ENCODE assay signal across 9 mouse cellular contexts in genomic region chr17:46486995-46487394, GRCm38 (mm10). TPM values are rescaled to one million over a fixed set of nuclear protein-coding genes. Genes with fewer than 3 reads are reported as not detected.
DNase-seq lines count a peak whose midpoint lies in the region; ATAC-seq and TF ChIP-seq lines count a peak whose summit lies in the region.
"Had no signal": no experiment of that assay in that cellular context is flagged by ENCODE, and none has a peak within 500 bp of the region (broad histone marks: within the 10 kb centered on the region; RNA-seq: fewer than 3 reads in every experiment).

No protein-coding gene starts in this region.

- no peak overlapping the region for H3K9ac ChIP-seq in liver, embryonic 13.5 days
- H3K9ac ChIP-seq in stomach, postnatal 0 days (ENCODE audit: low read length): peak overlapping the region; percentile 35; the same call in 1 of the 2 replicates

- 5% methylated on average over 20 of the region's 22 CpGs for WGBS in liver, embryonic 13.5 days (ENCODE audit: insufficient replicate concordance)
- 7% methylated on average over 14 of the region's 22 CpGs for WGBS in stomach, postnatal 0 days

- peak overlapping the region; percentile 28 for H3K4me3 ChIP-seq in liver, embryonic 13.5 days (replicated peaks)
- peak overlapping the region; percentile 34 for H3K4me3 ChIP-seq in stomach, postnatal 0 days (ENCODE audit: low read depth, low read length)

- H3K36me3 ChIP-seq in liver, embryonic 13.5 days: no peaks in the 10 kb centered on the region
- no peaks in the 10 kb centered on the region for H3K36me3 ChIP-seq in stomach, postnatal 0 days (ENCODE audit: control insufficient read depth, insufficient read depth, low read length)

- peak; percentile 50 to 62 for DNase-seq in cerebellum, postnatal 10 days
- DNase-seq in cerebellum, postnatal 4 days (ENCODE audit: low spot score in 2 of 2): no peak
- peak; percentile 23 for DNase-seq in right cerebral cortex, adult 18-20 months
- DNase-seq in right cerebral cortex, adult 2 months (ENCODE audit: low spot score in 2 of 2): no peak
- DNase-seq in liver, embryonic 13.5 days: no peak
- no peak for DNase-seq in stomach, postnatal 0 days (ENCODE audit: low spot score)
- no peak for DNase-seq in layer of hippocampus, postnatal 14 days (ENCODE audit: low spot score in 2 of 2)
- DNase-seq in lung, postnatal 25 days (ENCODE audit: low spot score): no peak
- DNase-seq: thymus, postnatal 25 days had no signal

- peak overlapping the region; percentile 48; the same call in 1 of the 2 replicates for H3K4me2 ChIP-seq in liver, embryonic 13.5 days
- H3K4me2 ChIP-seq in stomach, postnatal 0 days (replicated peaks; ENCODE audit: low read depth): peak overlapping the region; percentile 48

- TF ChIP-seq EP300 in stomach, postnatal 0 days (optimal IDR thresholded peaks at IDR 0.05): no peak

- H3K27me3 ChIP-seq in liver, embryonic 13.5 days: peaks cover 87% of the 10 kb centered on the region
- peaks cover 12% of the 10 kb centered on the region; the same call in 1 of the 2 replicates for H3K27me3 ChIP-seq in stomach, postnatal 0 days (ENCODE audit: control insufficient read depth, insufficient read depth, low read length)

- H3K4me1 ChIP-seq in liver, embryonic 13.5 days (replicated peaks): peaks cover 11% of the 10 kb centered on the region
- no peaks in the 10 kb centered on the region for H3K4me1 ChIP-seq in stomach, postnatal 0 days (replicated peaks; ENCODE audit: control insufficient read depth, insufficient read depth)

- TF ChIP-seq CTCF in stomach, postnatal 0 days (IDR thresholded peaks at IDR 0.05; ENCODE audit: low read depth): no peak

- H3K27ac ChIP-seq in liver, embryonic 13.5 days: no peak overlapping the region
- no peak overlapping the region for H3K27ac ChIP-seq in stomach, postnatal 0 days (replicated peaks)

- ATAC-seq in liver, embryonic 13.5 days (ENCODE audit: low read depth): no peak
- ATAC-seq in stomach, postnatal 0 days (ENCODE audit: low FRiP score, low TSS enrichment): no peak

- H3K9me3 ChIP-seq in liver, embryonic 13.5 days (replicated peaks): no peaks in the 10 kb centered on the region
- H3K9me3 ChIP-seq in stomach, postnatal 0 days (ENCODE audit: control insufficient read depth, low read length): no peaks in the 10 kb centered on the region

RNA-seq across cellular contexts. Expression of gene Ttbk1, which starts 0.5 kb away (rescaled TPM):
- polyA plus RNA-seq in liver, embryonic 13.5 days (2015; fragmentation: Nextera tagmentation; extraction: Ambion mirVana): 0.02 TPM in 2 replicates
- 0.13 and 0.15 TPM in 2 replicates for polyA plus RNA-seq in stomach, postnatal 0 days (2015; fragmentation: Nextera tagmentation; extraction: Ambion mirVana)
- total RNA-seq in layer of hippocampus, postnatal 14 days (2021): 100 to 1,000 TPM; 123 to 125 TPM

RNA-seq across cellular contexts. Expression of gene Dnph1, which starts 9.5 kb away (rescaled TPM):
- polyA plus RNA-seq in liver, embryonic 13.5 days (2015; fragmentation: Nextera tagmentation; extraction: Ambion mirVana): 34.6 and 35.1 TPM in 2 replicates
- polyA plus RNA-seq in stomach, postnatal 0 days (2015; fragmentation: Nextera tagmentation; extraction: Ambion mirVana): 23.8 and 24.7 TPM in 2 replicates
- 1 to 10 TPM; 5.7 TPM for total RNA-seq in layer of hippocampus, postnatal 14 days (2021)

RNA-seq across cellular contexts. Expression of gene Slc22a7, which starts 48.7 kb away (rescaled TPM):
- not detected in 2 replicates for polyA plus RNA-seq in liver, embryonic 13.5 days (2015; fragmentation: Nextera tagmentation; extraction: Ambion mirVana)
- not detected in 2 replicates for polyA plus RNA-seq in stomach, postnatal 0 days (2015; fragmentation: Nextera tagmentation; extraction: Ambion mirVana)
- total RNA-seq in layer of hippocampus, postnatal 14 days (2021): under 1 TPM; 0.19 to 0.39 TPM

RNA-seq across cellular contexts. Expression of gene Crip3, which starts 58.3 kb away (rescaled TPM):
- not detected in 2 replicates for polyA plus RNA-seq in liver, embryonic 13.5 days (2015; fragmentation: Nextera tagmentation; extraction: Ambion mirVana)
- polyA plus RNA-seq in stomach, postnatal 0 days (2015; fragmentation: Nextera tagmentation; extraction: Ambion mirVana): 0.23 and 0.24 TPM in 2 replicates
- total RNA-seq in layer of hippocampus, postnatal 14 days (2021): 1 to 10 TPM; 2.8 to 4.1 TPM

RNA-seq across cellular contexts. Expression of gene Cul9, which starts 59.2 kb away (rescaled TPM):
- 0.44 and 0.84 TPM in 2 replicates for polyA plus RNA-seq in liver, embryonic 13.5 days (2015; fragmentation: Nextera tagmentation; extraction: Ambion mirVana)
- polyA plus RNA-seq in stomach, postnatal 0 days (2015; fragmentation: Nextera tagmentation; extraction: Ambion mirVana): 1.9 and 2.6 TPM in 2 replicates
- total RNA-seq in layer of hippocampus, postnatal 14 days (2021): 10 to 100 TPM; 42.7 to 43.9 TPM

Comparison
In these comparisons a context has a peak if more than half of its experiments do, and no peak if none do; other contexts are left out.
1. DNase-seq: peak in cerebellum, postnatal 10 days (2 of 2) and right cerebral cortex, adult 18-20 months (single experiment); none in cerebellum, postnatal 4 days (0 of 2), right cerebral cortex, adult 2 months (0 of 2), liver, embryonic 13.5 days (single experiment), stomach, postnatal 0 days (single experiment), layer of hippocampus, postnatal 14 days (0 of 2) and lung, postnatal 25 days (single experiment).